Mouse (Mus musculus): Measurements from ENCODE around the gene Stip1. TPM values are rescaled to one million over a fixed set of nuclear protein-coding genes. Genes with fewer than 3 reads are reported as not detected.

The Stip1 gene
- total and polyA plus RNA-seq, 3 experiments: 178 to 314 (median 202) TPM

GRCm38 (mm10) chr19:7084734-7085133, 45.0 kb upstream of the Stip1 start:
- peaks cover 0 to 21% of the 10 kb centered on the region in 2 experiments; a peak in 2 of 4 replicates for H3K4me1 ChIP-seq (ENCODE audit: control insufficient read depth in 1 of 2, insufficient read depth in 2 of 2)
- in situ Hi-C loops (cut with MboI; ENCODE audit: low pct_ligation_motif_present, low pct_unique_long_range_greater_than_20kb, low sequenced_read_pairs) (no loop called here), dilution Hi-C loops (cut with MboI; ENCODE audit: extremely low pct_ligation_motif_present, extremely low pct_unique_long_range_greater_than_20kb, low sequenced_read_pairs) (no loop called here)
- TF ChIP-seq JUN (IDR thresholded peaks at IDR 0.05; ENCODE audit: insufficient read depth, low read depth, low read length) (no peak), MAFK (IDR thresholded peaks at IDR 0.05; ENCODE audit: insufficient replicate concordance, low read length) (no peak), ELF1 (IDR thresholded peaks at IDR 0.05; ENCODE audit: low read depth, low read length) (no peak)
- peaks cover 94% of the 10 kb centered on the region for H3K27me3 ChIP-seq (replicated peaks)
- H3K36me3 ChIP-seq (replicated peaks in 1 of 2; ENCODE audit: control insufficient read depth in 1 of 2, insufficient read depth in 1 of 2, low read length in 1 of 2): no peaks in the 10 kb centered on the region
- no peak overlapping the region for H3K4me2 ChIP-seq (ENCODE audit: insufficient read depth, low read depth, poor library complexity, severe bottlenecking)
- no peak overlapping the region for H3K4me3 ChIP-seq (replicated peaks in 1 of 3; ENCODE audit: low read depth in 2 of 3, low read length in 2 of 3, poor library complexity in 1 of 3)
- no peak for DNase-seq (ENCODE audit: extremely low read depth)
- H3K9me3 ChIP-seq (replicated peaks; ENCODE audit: low read length): no peaks in the 10 kb centered on the region
- H3K9ac ChIP-seq (ENCODE audit: insufficient read depth, low read depth): no peak overlapping the region
- no peaks in the 10 kb centered on the region for H3K79me2 ChIP-seq (replicated peaks; ENCODE audit: control insufficient read depth, extremely low read depth, insufficient read depth, poor library complexity, severe bottlenecking)
- no peak overlapping the region for H3K27ac ChIP-seq (ENCODE audit: insufficient read depth, low read depth)

- Histone ChIP-seq H3K4me1 (ENCODE audit: control insufficient read depth in 1 of 2, insufficient read depth in 2 of 2) (peaks cover 0 to 16% of the 10 kb centered on the region in 2 experiments; a peak in 2 of 4 replicates), H3K4me2 (ENCODE audit: insufficient read depth, low read depth, poor library complexity, severe bottlenecking) (no peak overlapping the region), H3K27me3 (replicated peaks) (peaks cover 94% of the 10 kb centered on the region), H3K27ac (ENCODE audit: insufficient read depth, low read depth) (no peak overlapping the region), H3K9ac (ENCODE audit: insufficient read depth, low read depth) (no peak overlapping the region), H3K9me3 (replicated peaks; ENCODE audit: low read length) (no peaks in the 10 kb centered on the region), H3K4me3 (replicated peaks in 1 of 3; ENCODE audit: low read depth in 2 of 3, low read length in 2 of 3, poor library complexity in 1 of 3) (no peak overlapping the region), H3K79me2 (replicated peaks; ENCODE audit: control insufficient read depth, extremely low read depth, insufficient read depth, poor library complexity, severe bottlenecking) (no peaks in the 10 kb centered on the region), H3K36me3 (replicated peaks in 1 of 2; ENCODE audit: control insufficient read depth in 1 of 2, insufficient read depth in 1 of 2, low read length in 1 of 2) (no peaks in the 10 kb centered on the region)
- dilution Hi-C loops (cut with MboI; ENCODE audit: extremely low pct_ligation_motif_present, extremely low pct_unique_long_range_greater_than_20kb, low sequenced_read_pairs): no loop called here
- in situ Hi-C loops (cut with MboI; ENCODE audit: low pct_ligation_motif_present, low pct_unique_long_range_greater_than_20kb, low sequenced_read_pairs): no loop called here
- no peak for TF ChIP-seq ZC3H11A (IDR thresholded peaks at IDR 0.05; ENCODE audit: low read depth, low read length)
- no peak for TF ChIP-seq HCFC1 (IDR thresholded peaks at IDR 0.05; ENCODE audit: low read depth, low read length)
- TF ChIP-seq MEF2A (IDR thresholded peaks at IDR 0.05; ENCODE audit: borderline replicate concordance, low read depth, low read length): no peak
- no peak for TF ChIP-seq ZKSCAN1 (IDR thresholded peaks at IDR 0.05; ENCODE audit: borderline replicate concordance, low read depth, low read length)
- no peak for TF ChIP-seq PAX5 (IDR thresholded peaks at IDR 0.05; ENCODE audit: low read length)
- no peak for TF ChIP-seq CTCF (conservative IDR thresholded peaks at IDR 0.05 in 1 of 2, IDR thresholded peaks at IDR 0.05 in 1 of 2; ENCODE audit: low read depth in 2 of 2, low read length in 2 of 2)
- TF ChIP-seq EP300 (IDR thresholded peaks at IDR 0.05; ENCODE audit: low read length): no peak
- TF ChIP-seq CHD1 (IDR thresholded peaks at IDR 0.05; ENCODE audit: low read depth, low read length): no peak
- no peak for TF ChIP-seq USF1 (IDR thresholded peaks at IDR 0.05; ENCODE audit: low read depth, low read length)
- TF ChIP-seq SMC3 (IDR thresholded peaks at IDR 0.05; ENCODE audit: low read depth, low read length): no peak
- TF ChIP-seq TBP (conservative IDR thresholded peaks at IDR 0.05; ENCODE audit: low read depth, low read length): no peak
- TF ChIP-seq TCF12 (IDR thresholded peaks at IDR 0.05; ENCODE audit: low read depth, low read length): no peak
- TF ChIP-seq RAD21 (IDR thresholded peaks at IDR 0.05; ENCODE audit: low read depth, low read length): no peak
- no peak for DNase-seq (ENCODE audit: extremely low read depth)
Observed at GRCm38 (mm10) chr19:7083035-7083794, 43.4 kb upstream of the Stip1 start.
